Mouse (Mus musculus): ENCODE data around the gene Tsen2.

DNA sequence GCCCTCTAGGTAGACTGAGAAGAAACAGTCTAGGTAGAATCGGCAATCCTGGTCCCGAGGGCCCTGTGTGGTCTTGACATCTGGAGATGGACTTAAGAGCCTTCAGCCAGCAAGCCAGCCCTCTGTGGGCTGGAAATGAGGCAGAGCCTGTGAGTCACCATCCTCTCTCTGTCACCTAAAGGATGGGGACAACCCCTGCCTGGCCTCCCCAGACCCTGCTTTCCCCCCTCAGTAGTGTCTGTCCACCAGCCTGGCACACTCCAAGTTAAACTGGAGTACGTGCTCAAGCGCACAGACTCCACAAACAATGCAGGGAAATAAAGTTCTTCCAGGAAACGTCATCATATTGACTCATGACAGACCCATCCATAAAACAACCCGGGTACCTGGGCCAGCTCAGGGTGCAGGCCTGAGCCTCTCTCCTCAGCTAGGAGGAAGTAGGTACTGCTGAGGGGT is 21.7 kb upstream of the Tsen2 start:
- TF ChIP-seq CTCF (IDR thresholded peaks at IDR 0.05; ENCODE audit: control insufficient read depth, insufficient read depth, insufficient replicate concordance, low read depth, low read length) = no peak
- TF ChIP-seq POLR2A (IDR thresholded peaks at IDR 0.05; ENCODE audit: control insufficient read depth, low read depth, low read length) = no peak

All from testis, adult 2 months (tissue).